Mouse (Mus musculus): Measurements from ENCODE around the gene Gm9507.
A peak's percentile ranks its signal among the peaks of the same experiment; 100 is the strongest.
"Not testable (repeated sequence)": the region's sequence is repeated elsewhere in the genome, so short reads cannot be mapped to it uniquely, and the experiment has no call there.

The Gm9507 gene

DNA sequence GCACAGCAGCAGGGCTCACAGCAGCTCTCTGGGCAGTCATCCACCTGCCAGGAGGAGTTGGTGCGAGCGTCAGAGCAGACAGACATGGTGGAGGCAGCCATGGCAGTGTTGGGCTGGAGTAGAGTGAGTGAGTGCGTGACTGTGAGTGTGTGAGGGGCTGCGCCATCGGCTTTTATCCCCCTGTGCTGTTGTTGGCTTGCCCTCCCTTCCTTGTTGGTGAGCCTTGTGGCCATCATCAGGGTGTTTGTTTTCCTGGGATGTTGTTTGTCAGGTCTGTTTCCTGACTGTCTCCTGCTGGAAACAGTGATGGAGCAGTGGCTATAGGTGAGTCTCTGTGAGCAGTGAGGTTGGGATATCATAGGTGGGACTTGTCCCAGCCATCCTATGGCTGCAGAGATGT lies at the start of gene Gm9507:
Gene Gm9507 (minus strand): TSS at position 101 of the 400 bp plus-strand sequence.
- H3K36me3 ChIP-seq (ENCODE audit: control insufficient read depth, insufficient read depth, low read length, poor library complexity, severe bottlenecking) = no peaks in the 10 kb centered on the region
- no peaks in the 10 kb centered on the region for H3K27me3 ChIP-seq (ENCODE audit: control insufficient read depth, insufficient read depth, low read length, poor library complexity, severe bottlenecking)
- no peak for DNase-seq (ENCODE audit: low read depth, low spot score)

DNA sequence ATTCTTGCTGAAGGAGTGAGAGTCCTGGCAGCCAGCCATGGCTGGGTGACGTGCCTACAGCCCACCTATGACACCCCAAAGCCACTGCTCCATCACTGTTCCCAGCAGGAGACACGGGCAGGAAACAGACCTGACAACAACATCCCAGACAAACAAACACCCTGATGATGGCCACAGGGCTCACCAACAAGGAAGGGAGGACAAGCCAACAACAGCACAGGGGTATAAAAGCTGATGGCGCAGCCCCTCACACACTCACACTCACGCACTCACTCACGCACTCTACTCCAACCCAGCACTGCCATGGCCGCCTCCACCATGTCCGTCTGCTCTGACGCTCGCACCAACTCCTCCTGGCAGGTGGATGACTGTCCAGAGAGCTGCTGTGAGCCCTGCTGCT lies 40.9 kb upstream of the Gm9507 start, which contains the start of gene Gm10318:
Gene Gm10318 (plus strand): TSS at position 301 of the 400 bp plus-strand sequence.
- H3K27me3 ChIP-seq (ENCODE audit: control insufficient read depth, insufficient read depth, low read length, poor library complexity, severe bottlenecking) = no peaks in the 10 kb centered on the region
- no peaks in the 10 kb centered on the region for H3K36me3 ChIP-seq (ENCODE audit: control insufficient read depth, insufficient read depth, low read length, poor library complexity, severe bottlenecking)
- DNase-seq (ENCODE audit: low read depth, low spot score) = no peak

DNA sequence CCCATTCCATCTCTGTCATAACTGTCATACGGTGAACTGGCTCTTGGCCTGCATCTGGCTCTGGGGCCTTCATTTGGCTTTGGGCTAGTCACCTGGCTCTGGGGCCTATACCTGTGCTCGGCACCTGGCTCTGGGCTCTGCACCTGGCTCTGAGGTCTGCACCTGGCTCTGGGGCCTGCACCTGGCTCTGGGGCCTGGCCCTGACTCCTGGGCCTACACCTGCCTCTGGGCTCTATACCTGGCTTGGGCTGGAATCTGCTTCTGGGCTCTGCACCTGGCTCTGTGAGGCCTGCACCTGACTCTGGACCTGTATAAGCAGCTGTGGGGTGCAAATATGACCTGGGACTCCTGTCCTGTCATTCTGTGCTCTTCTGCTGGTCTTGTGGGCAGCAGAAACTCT lies 35.9 kb upstream of the Gm9507 start:
- DNase-seq (ENCODE audit: low read depth, low spot score) = no peak
- H3K36me3 ChIP-seq (ENCODE audit: control insufficient read depth, insufficient read depth, low read length, poor library complexity, severe bottlenecking) = no peaks in the 10 kb centered on the region
- H3K27me3 ChIP-seq (ENCODE audit: control insufficient read depth, insufficient read depth, low read length, poor library complexity, severe bottlenecking) = no peaks in the 10 kb centered on the region

DNA sequence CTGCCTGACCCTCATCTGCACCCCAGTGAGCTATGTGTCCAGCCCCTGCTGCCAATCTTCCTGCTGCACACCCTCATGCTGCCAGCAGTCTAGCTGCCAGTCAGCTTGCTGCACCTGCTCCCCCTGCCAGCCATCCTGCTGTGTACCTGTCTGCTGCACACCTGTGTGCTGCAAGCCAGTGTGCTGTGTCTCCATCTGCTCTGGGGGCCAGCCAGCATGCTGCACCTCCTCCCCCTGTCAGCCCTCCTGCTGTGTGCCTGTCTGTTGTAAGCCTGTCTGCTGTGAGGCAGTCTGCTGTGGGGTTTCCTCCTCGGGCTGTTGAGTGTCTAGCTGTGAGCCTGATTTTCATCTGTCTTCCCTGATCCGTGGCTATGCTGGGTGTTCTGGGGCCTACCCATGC lies 35.3 kb upstream of the Gm9507 start:
- Histone ChIP-seq H3K36me3 (ENCODE audit: control insufficient read depth, insufficient read depth, low read length, poor library complexity, severe bottlenecking) (no peaks in the 10 kb centered on the region), H3K27me3 (ENCODE audit: control insufficient read depth, insufficient read depth, low read length, poor library complexity, severe bottlenecking) (no peaks in the 10 kb centered on the region)
- DNase-seq (ENCODE audit: low read depth, low spot score) = no peak

DNA sequence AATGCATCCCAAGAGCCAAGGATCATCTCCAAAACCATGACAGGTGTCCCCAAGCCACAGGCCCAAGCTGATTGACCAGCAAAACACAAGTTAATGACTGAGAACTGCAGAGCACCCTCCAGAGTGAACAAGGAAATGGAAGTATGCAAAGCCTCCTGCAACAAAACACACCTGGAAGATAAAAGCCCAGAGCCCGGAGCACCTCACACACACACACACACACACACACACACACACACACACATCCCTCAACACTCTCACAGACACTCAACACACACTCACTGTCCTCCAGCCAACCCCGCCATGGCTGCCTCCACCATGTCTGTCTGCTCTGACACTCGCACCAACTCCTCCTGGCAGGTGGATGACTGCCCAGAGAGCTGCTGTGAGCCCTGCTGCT lies 34.9 kb upstream of the Gm9507 start, which contains the start of gene Gm36176:
Gene Gm36176 (plus strand): TSS at position 301 of the 400 bp plus-strand sequence.
- Histone ChIP-seq H3K36me3 (ENCODE audit: control insufficient read depth, insufficient read depth, low read length, poor library complexity, severe bottlenecking) (no peaks in the 10 kb centered on the region), H3K27me3 (ENCODE audit: control insufficient read depth, insufficient read depth, low read length, poor library complexity, severe bottlenecking) (no peaks in the 10 kb centered on the region)
- no peak for DNase-seq (ENCODE audit: low read depth, low spot score)

DNA sequence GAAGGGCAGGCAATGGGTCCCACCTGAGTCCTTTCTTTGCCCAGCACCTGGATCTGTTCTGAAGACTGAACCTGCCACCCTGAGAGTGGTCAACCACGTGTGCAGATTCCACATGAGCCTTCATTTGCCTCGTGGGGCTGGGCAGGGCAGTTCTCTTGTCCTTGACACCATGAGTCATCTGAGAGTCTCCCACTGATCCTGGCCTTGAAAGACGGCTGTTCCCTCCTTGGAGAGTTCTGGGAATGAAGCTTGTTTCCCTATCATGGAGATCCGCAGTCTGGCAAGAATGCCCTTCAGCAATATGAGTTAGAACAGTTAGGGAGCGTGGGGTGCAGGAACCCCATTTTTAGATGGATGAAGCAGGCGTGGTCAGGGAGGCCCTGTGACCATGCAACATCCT lies 27.4 kb upstream of the Gm9507 start:
- Histone ChIP-seq H3K27me3 (ENCODE audit: control insufficient read depth, insufficient read depth, low read length, poor library complexity, severe bottlenecking) (no peaks in the 10 kb centered on the region), H3K36me3 (ENCODE audit: control insufficient read depth, insufficient read depth, low read length, poor library complexity, severe bottlenecking) (no peaks in the 10 kb centered on the region)
- no peak for DNase-seq (ENCODE audit: low read depth, low spot score)

DNA sequence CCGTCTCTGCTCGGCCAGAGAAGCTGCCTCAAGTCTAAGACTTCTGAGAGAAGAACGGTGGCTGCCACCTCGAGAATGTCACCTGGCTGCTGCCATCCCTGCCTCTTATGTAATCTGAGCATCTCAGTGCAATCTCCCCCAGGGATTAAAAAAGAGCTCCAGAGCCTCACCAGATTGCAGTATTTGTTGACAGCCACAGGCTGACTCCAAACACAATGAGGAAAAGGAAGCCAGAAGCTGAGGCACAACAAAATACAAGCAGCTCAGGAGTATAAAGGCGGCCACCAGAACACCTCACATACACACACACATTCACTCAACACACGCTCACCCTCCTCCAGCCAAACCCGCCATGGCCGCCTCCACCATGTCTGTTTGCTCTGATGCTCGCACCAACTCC lies 24.0 kb upstream of the Gm9507 start, which contains the start of gene Krtap10-10:
Gene Krtap10-10 (plus strand): TSS at position 301 of the 400 bp plus-strand sequence.
- no peaks in the 10 kb centered on the region for H3K36me3 ChIP-seq (ENCODE audit: control insufficient read depth, insufficient read depth, low read length, poor library complexity, severe bottlenecking)
- no peaks in the 10 kb centered on the region for H3K27me3 ChIP-seq (ENCODE audit: control insufficient read depth, insufficient read depth, low read length, poor library complexity, severe bottlenecking)
- no peak for DNase-seq (ENCODE audit: low read depth, low spot score)

DNA sequence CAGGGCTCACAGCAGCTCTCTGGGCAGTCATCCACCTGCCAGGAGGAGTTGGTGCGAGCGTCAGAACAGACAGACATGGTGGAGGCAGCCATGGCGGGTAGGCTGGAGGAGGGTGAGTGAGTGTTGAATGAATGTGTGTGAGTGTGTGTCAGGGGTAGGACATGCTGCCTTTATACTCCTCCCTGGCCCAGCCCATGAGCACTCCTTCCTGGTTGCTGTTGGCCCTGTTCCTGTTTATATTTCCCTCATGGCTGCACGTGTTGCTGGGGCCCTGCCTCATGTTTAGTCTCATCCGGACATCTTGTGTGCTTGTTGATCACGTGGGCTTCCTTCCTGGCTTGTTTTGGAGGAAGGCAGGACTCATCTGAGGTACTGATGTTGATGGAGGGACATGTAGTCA lies 15.3 kb upstream of the Gm9507 start, which contains the start of gene Krtap10-4:
Gene Krtap10-4 (minus strand): TSS at position 145 of the 400 bp plus-strand sequence.
- no peak for DNase-seq (ENCODE audit: low read depth, low spot score)
- Histone ChIP-seq H3K27me3 (ENCODE audit: control insufficient read depth, insufficient read depth, low read length, poor library complexity, severe bottlenecking) (no peaks in the 10 kb centered on the region), H3K36me3 (ENCODE audit: control insufficient read depth, insufficient read depth, low read length, poor library complexity, severe bottlenecking) (no peaks in the 10 kb centered on the region)

DNA sequence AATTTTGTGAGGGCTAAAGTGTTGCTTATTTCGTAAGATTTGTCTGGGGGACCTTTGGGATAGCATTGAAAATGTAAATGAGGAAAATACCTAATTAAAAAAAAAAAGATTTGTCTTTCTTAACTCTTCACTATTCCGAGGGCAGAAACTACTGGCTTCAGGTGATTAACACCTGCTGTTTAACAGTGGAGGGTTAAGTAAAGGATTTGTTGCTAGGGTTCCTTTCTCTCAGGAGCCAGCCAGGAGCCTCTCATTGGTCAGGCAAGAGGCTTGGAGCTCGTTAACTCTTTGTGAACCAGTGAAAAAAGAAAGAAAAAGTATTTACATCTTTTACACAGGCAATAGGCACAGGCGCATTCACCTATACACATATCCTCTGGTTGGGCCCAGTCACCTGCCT lies 7.6 kb upstream of the Gm9507 start:
- no peaks in the 10 kb centered on the region for H3K27me3 ChIP-seq (ENCODE audit: control insufficient read depth, insufficient read depth, low read length, poor library complexity, severe bottlenecking)
- DNase-seq (ENCODE audit: low read depth, low spot score) = no peak
- no peaks in the 10 kb centered on the region for H3K36me3 ChIP-seq (ENCODE audit: control insufficient read depth, insufficient read depth, low read length, poor library complexity, severe bottlenecking)

DNA sequence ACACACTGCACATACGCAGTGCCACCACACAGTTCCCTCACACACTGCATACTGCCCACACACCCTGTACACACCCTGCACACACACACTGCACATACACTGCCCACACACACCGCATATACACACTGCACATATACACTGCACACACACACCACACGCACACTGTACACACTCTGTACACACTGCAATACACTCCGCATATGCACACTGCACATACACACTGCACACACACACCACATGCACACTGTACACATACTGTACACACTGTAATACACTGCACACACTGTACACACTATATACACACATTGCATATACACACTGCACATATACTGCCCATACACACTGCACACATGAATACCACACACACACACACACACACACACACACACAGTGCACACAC lies 6.9 kb upstream of the Gm9507 start:
- no peaks in the 10 kb centered on the region for H3K27me3 ChIP-seq (ENCODE audit: control insufficient read depth, insufficient read depth, low read length, poor library complexity, severe bottlenecking)
- H3K36me3 ChIP-seq (ENCODE audit: control insufficient read depth, insufficient read depth, low read length, poor library complexity, severe bottlenecking) = no peaks in the 10 kb centered on the region
- DNase-seq (ENCODE audit: low read depth, low spot score) = no peak

DNA sequence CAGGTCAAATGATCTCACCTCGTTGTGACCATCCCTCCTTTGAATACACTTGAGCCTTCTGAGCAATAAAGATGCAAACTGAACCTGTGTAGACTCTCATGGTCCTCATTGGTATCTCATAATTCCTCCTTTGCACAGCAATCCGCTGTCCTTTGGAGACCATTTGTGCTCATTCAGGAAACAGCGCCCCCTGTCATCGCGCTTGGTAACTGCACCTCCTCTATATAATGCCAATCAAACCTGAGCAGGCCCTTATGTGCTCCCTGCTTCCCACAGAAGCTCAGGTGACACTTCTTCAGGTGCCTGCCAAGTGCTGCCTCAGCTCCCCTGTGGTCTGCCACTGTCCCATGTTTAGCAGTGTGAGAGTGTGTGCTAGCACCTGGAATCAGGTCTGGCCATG lies 3.9 kb upstream of the Gm9507 start:
- no peaks in the 10 kb centered on the region for H3K36me3 ChIP-seq (ENCODE audit: control insufficient read depth, insufficient read depth, low read length, poor library complexity, severe bottlenecking)
- peak; percentile 49 for DNase-seq (ENCODE audit: low read depth, low spot score)
- H3K27me3 ChIP-seq (ENCODE audit: control insufficient read depth, insufficient read depth, low read length, poor library complexity, severe bottlenecking) = no peaks in the 10 kb centered on the region

DNA sequence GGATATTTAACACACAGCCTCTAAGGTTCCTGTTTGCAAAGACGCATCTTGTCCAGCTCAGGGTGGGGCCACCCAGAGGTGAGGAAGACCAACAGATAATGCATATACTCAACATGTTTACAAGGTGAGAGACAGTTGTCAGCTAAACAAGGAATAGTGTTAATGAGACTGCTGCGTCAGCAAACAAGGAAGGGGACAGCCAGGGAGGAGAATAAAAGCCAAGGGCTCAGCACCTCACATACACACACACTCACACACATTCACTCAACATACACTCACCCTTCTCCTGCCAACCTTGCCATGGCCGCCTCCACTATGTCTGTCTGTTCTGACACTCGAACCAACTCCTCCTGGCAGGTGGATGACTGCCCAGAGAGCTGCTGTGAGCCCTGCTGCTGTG lies 2.7 kb upstream of the Gm9507 start, which contains the start of gene Gm2696:
Gene Gm2696 (plus strand): TSS at position 301 of the 400 bp plus-strand sequence.
- H3K36me3 ChIP-seq (ENCODE audit: control insufficient read depth, insufficient read depth, low read length, poor library complexity, severe bottlenecking) = no peaks in the 10 kb centered on the region
- no peaks in the 10 kb centered on the region for H3K27me3 ChIP-seq (ENCODE audit: control insufficient read depth, insufficient read depth, low read length, poor library complexity, severe bottlenecking)
- DNase-seq (ENCODE audit: low read depth, low spot score) = no peak

DNA sequence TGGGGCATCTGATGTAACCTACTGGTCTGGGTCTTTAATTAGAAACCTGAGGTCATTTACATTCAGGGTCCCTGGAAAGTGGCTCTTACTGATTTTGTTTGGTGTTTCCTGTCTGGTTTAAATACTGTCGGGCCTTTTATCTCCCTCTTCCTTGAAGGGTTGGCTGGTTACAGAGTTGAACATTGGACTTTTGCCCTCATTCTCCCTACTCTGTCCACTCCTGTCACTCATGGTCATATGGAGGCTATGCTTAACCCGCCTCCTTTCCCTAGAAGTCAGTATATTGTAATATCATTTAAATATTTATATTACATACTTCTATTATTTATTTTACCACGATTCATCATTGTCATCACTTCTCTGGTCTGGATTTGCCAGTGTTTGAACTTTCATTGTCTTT lies 7.5 kb downstream of the Gm9507 start:
- Histone ChIP-seq H3K36me3 (ENCODE audit: control insufficient read depth, insufficient read depth, low read length, poor library complexity, severe bottlenecking) (no peaks in the 10 kb centered on the region), H3K27me3 (ENCODE audit: control insufficient read depth, insufficient read depth, low read length, poor library complexity, severe bottlenecking) (no peaks in the 10 kb centered on the region)
- no peak for DNase-seq (ENCODE audit: low read depth, low spot score)

DNA sequence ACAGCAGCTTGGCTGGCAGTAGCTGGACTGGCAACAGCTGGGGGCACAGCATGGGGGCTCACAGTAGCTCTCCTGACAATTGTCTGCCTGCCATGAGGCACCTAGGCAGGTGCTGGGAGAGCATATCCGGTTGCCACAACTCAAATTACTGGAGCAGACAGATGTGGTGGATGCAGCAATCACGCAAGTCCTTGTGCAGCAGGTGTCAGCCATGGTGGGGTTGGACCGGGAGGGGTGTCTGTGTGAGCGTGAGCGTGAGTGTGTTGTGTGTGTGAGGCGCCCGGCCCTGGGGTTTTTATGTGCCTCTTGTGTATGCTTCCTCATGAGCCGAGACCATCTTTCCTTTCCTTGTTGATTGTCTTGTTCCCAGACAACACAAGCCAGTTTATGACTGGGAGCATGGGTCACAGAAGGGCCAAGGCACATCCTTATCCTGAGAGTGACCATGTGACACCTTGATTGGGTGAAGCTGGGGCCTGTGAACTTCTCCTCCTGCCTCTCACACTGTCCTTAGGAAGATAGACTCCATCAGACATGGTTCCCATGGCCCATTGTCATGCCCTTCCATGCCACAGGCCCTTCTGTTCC lies 12.6 kb downstream of the Gm9507 start, which contains the start of gene Gm19668:
Gene Gm19668 (minus strand): TSS at position 213 of the 588 bp plus-strand sequence.
- no peak for DNase-seq (ENCODE audit: low read depth, low spot score)
- Histone ChIP-seq H3K36me3 (ENCODE audit: control insufficient read depth, insufficient read depth, low read length, poor library complexity, severe bottlenecking) (no peaks in the 10 kb centered on the region), H3K27me3 (ENCODE audit: control insufficient read depth, insufficient read depth, low read length, poor library complexity, severe bottlenecking) (no peaks in the 10 kb centered on the region)

DNA sequence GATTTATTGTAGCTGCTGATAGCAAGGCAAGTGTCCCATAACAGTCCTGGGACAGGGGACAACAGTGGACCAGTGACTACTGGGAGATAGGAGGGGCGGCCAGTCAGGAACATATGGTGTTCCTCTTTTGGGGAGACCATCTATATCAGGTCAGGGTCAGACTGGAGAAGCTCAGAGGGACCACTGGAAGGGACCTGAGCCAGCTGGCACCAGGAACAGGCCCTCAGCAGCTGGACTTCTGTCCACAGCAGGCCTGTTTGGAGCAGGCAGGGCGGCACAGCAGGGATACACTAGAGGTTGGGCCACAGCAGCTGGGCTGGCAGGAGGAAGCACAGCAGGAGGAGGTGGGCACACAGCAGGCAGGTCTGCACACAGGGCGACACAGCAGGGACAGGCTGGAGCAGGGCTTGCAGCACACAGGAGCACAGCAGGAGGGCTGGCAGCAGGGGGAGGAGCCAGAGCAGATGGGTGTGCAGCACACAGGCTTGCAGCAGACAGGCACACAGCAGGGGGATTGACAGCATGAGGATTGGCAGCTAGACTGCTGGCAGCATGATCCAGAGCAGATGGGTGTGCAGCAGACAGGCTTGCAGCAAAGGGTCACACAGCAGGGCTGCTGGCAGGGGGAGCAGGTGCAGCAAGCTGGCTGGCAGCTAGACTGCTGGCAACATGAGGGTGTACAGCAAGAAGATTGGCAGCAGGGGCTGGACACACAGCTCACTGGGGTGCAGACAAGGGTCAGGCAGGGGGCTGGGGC lies 13.3 kb downstream of the Gm9507 start:
- H3K27me3 ChIP-seq (ENCODE audit: control insufficient read depth, insufficient read depth, low read length, poor library complexity, severe bottlenecking); DNase-seq (ENCODE audit: low read depth, low spot score); H3K36me3 ChIP-seq (ENCODE audit: control insufficient read depth, insufficient read depth, low read length, poor library complexity, severe bottlenecking): not testable (repeated sequence)

Measured in splenic B cell, adult 2 months (primary cell).